Mouse (Mus musculus) olfactory bulb, adult 2 months (tissue): ENCODE measurements around the gene Rhod.

Experiments
- CTCF ChIP-seq: fragments of 200-500 bp; IDR thresholded peaks from 2 replicates; pipeline ENCODE4 v1.5.1; 2012; ENCODE audit warnings: low read depth, mild to moderate bottlenecking, low read length, moderate library complexity; ENCODE audit not compliant: insufficient read depth
- POLR2A ChIP-seq: fragments of 200-500 bp; IDR thresholded peaks from 2 replicates; pipeline ENCODE4 v1.6.1; 2012; ENCODE audit warnings: mild to moderate bottlenecking, low read depth, low read length, moderate library complexity; ENCODE audit not compliant: insufficient read depth

DNA sequence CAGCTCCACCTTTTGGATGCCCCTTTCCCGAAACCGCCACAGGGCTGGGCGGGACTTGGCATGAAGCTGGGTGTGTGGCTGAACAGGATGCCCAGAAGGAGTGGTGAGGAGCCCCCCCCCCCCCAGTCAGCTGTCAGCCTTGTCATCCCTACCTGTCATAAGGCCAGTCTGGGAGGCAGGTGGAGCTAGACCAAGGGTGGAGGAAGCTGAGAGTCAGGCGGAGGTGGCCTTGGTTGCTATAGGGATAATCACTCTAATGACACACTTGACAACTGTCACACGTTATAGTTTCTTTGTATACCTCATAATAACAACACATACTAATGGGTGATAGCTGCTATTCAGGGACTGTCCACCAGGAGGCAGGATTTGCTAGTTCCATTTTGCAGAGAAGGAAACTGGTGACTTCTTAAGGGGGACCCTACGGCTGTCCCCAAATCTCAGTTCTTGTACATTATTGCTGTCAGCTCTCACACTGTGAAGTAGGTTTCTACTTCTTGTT is 1.9 kb upstream of the Rhod start:
- TF ChIP-seq CTCF, result no peak
- no peak for TF ChIP-seq POLR2A
